Comparison of ENCODE assay signal across 18 mouse cellular contexts in the genomic region with DNA sequence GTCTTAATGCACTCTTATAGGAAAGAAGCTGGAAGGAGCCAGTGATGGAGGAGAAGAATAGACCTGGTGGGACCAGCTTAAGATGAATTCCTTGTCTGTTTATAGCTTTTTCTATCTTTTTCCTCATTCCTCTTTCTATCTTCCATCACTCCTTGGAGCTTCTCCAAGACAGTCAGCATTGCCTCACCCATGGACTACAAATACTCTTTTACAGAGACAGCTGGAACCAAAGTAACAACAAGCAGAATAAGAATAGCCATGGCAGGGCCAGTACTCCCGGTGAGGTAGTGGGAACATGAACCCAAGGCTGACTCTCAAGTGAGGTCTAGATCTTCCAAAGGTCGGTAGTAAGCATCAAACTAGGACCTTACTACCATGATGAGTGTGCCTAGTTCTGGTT. TPM values are rescaled to one million over a fixed set of nuclear protein-coding genes. Genes with fewer than 3 reads are reported as not detected.
"Had no signal": no experiment of that assay in that cellular context is flagged by ENCODE, and none has a peak within 500 bp of the region (broad histone marks: within the 10 kb centered on the region; RNA-seq: fewer than 3 reads in every experiment).

No protein-coding gene starts in this region.

- H3K4me3 ChIP-seq: liver, embryonic 12.5 days; midbrain, embryonic 10.5 days; midbrain, embryonic 15.5 days; neural tube, embryonic 12.5 days; stomach, embryonic 15.5 days had no signal

- H3K4me2 ChIP-seq: liver, embryonic 12.5 days; lung, embryonic 14.5 days; midbrain, embryonic 15.5 days; neural tube, embryonic 12.5 days; stomach, embryonic 15.5 days had no signal

- H3K9ac ChIP-seq: liver, embryonic 12.5 days; lung, embryonic 14.5 days; midbrain, embryonic 15.5 days; neural tube, embryonic 12.5 days; stomach, embryonic 15.5 days had no signal

- DNase-seq: kidney, adult 11 months; kidney, adult 9 months; kidney, postnatal 36 days; left cerebral cortex, postnatal 4 days; lung, embryonic 14.5 days; lung, postnatal 10 days; lung, postnatal 4 days; right cerebral cortex, postnatal 14 days; thymus, adult 2 months; thymus, postnatal 25 days had no signal

- H3K27me3 ChIP-seq: midbrain, embryonic 15.5 days; neural tube, embryonic 12.5 days; stomach, embryonic 15.5 days had no signal

- ATAC-seq: liver, embryonic 12.5 days; midbrain, embryonic 15.5 days had no signal

- H3K36me3 ChIP-seq: midbrain, embryonic 15.5 days; neural tube, embryonic 12.5 days; stomach, embryonic 15.5 days had no signal

- H3K9me3 ChIP-seq: liver, embryonic 12.5 days; midbrain, embryonic 10.5 days; midbrain, embryonic 15.5 days; neural tube, embryonic 12.5 days; stomach, embryonic 15.5 days had no signal

- H3K4me1 ChIP-seq: stomach, embryonic 15.5 days had no signal

- H3K27ac ChIP-seq: kidney, postnatal 0 days; liver, embryonic 12.5 days; midbrain, embryonic 10.5 days; midbrain, embryonic 15.5 days; neural tube, embryonic 12.5 days; stomach, embryonic 15.5 days had no signal

RNA-seq across cellular contexts. Expression of gene Slc26a1, which starts 37.7 kb away (rescaled TPM):
- total RNA-seq: monocyte, adult 5-6 weeks; neutrophil, adult 5-6 weeks had no signal
